Mouse (Mus musculus) T-cell, adult 66 days (primary cell): Measurements from ENCODE around the gene Ofcc1. TPM values are rescaled to one million over a fixed set of nuclear protein-coding genes. Genes with fewer than 3 reads are reported as not detected.

ENCODE experiments used
- total RNA-seq, 2 experiments: library from RNA; stranded (reverse); gene quantifications; 3 replicates in 1 of 2; 4 replicates in 1 of 2; pipeline ENCODE4 v1.2.4; 2023

The Ofcc1 gene
- total RNA-seq, result not detected

DNA sequence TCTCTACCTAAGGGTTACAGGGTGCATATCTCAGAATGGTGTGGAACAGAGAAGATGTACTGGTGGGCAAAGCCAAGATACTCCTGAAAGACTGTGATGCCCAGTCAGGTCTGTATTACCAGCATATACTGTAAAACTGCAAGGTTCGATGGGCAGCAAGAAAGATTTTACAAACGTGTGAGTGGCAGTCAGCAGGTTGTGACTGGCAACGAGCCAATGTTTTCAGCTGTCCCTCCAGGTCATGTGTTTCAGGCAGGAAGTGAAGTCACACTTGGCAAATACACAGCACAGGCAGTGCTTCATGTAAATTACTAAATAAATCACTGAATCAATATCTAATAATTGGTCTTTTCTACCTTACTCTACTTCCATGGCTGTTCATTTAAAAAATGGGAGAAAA, at the start of gene Ofcc1:
TSS of gene Ofcc1 (minus strand) at position 163 of the 400 bp plus-strand sequence.

